In the genomic region with DNA sequence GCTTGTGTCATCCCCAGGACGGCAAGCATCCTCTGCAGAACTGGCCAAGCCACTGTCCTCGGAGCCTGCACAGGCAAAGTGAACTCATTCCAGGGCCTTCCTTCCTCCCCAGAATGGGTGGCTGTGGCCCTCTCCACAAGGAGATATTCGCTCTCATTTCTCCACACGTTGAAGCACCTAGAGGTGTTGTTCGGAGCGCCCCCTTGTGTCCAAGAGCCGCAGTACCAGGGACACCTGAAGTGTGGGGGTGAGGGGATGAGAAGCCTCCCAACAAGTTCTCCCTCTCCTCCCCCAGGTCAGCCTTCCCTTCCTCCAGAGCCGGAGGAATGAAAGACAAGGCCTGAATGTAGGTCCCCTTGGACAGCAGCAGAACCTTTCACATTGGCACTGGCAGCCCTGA, we compare ENCODE assay signal across 8 mouse cellular contexts.
DNase-seq lines count a peak whose midpoint lies in the region; ATAC-seq and TF ChIP-seq lines count a peak whose summit lies in the region.

No protein-coding gene starts in this region.

- DNase-seq in ES-CJ7 (ENCODE audit: low read depth, low spot score), result peak; percentile 75
- peak; percentile 84 for DNase-seq in adrenal gland, postnatal 10 days
- no peak for DNase-seq in heart, postnatal 0 days (ENCODE audit: low spot score)
- peak; percentile 57 to 61 for DNase-seq in layer of hippocampus, postnatal 14 days (ENCODE audit: low spot score in 2 of 2)
- DNase-seq in skeletal muscle tissue, adult 2 months (ENCODE audit: low read depth, low spot score), result peak; percentile 9
- peak; percentile 44 to 78 for DNase-seq in urinary bladder, postnatal 4 days (ENCODE audit: low spot score in 2 of 2)

- H3K4me2 ChIP-seq in heart, postnatal 0 days (ENCODE audit: low read depth, low read length), result no peak overlapping the region
- no peak overlapping the region for H3K4me2 ChIP-seq in midbrain, embryonic 12.5 days (replicated peaks)

- no peak for TF ChIP-seq POLR2A in embryonic fibroblast, embryonic 13.5 days (IDR thresholded peaks at IDR 0.05; ENCODE audit: low read depth, low read length)

- no peaks in the 10 kb centered on the region for H3K9me3 ChIP-seq in heart, postnatal 0 days (replicated peaks; ENCODE audit: control insufficient read depth, low read length)
- no peaks in the 10 kb centered on the region for H3K9me3 ChIP-seq in midbrain, embryonic 12.5 days

- WGBS in heart, postnatal 0 days, result 9% methylated on average over 8 of the region's 8 CpGs
- WGBS in midbrain, embryonic 12.5 days, result 6% methylated on average over 8 of the region's 8 CpGs

- H3K36me3 ChIP-seq in heart, postnatal 0 days (replicated peaks; ENCODE audit: control insufficient read depth, insufficient read depth, low read length), result no peaks in the 10 kb centered on the region
- no peaks in the 10 kb centered on the region for H3K36me3 ChIP-seq in midbrain, embryonic 12.5 days

- ATAC-seq in heart, postnatal 0 days (ENCODE audit: insufficient read depth, low read depth), result no peak; the same call in 1 of the 2 replicates
- ATAC-seq in midbrain, embryonic 12.5 days (ENCODE audit: low FRiP score, low read depth), result 0 out of 2 replicates have a peak, but pooled peaks have one; percentile 6

- TF ChIP-seq EP300 in heart, postnatal 0 days (IDR thresholded peaks at IDR 0.05; ENCODE audit: low read depth), result no peak

- H3K4me3 ChIP-seq in embryonic fibroblast, embryonic 13.5 days (ENCODE audit: insufficient read depth, low read length), result no peak overlapping the region
- no peak overlapping the region for H3K4me3 ChIP-seq in heart, postnatal 0 days (ENCODE audit: low read depth, low read length)
- no peak overlapping the region for H3K4me3 ChIP-seq in midbrain, embryonic 12.5 days

- peak; percentile 71 for TF ChIP-seq CTCF in embryonic fibroblast, embryonic 13.5 days (IDR thresholded peaks at IDR 0.05; ENCODE audit: borderline replicate concordance, insufficient read depth, low read length)
- TF ChIP-seq CTCF in heart, postnatal 0 days (IDR thresholded peaks at IDR 0.05; ENCODE audit: low read depth), result peak; percentile 72

- no peaks in the 10 kb centered on the region; the same call in 1 of the 2 replicates for H3K27me3 ChIP-seq in heart, postnatal 0 days (ENCODE audit: control insufficient read depth, insufficient read depth, low read length)
- H3K27me3 ChIP-seq in midbrain, embryonic 12.5 days, result peaks cover 30% of the 10 kb centered on the region; the same call in 1 of the 2 replicates

- H3K9ac ChIP-seq in heart, postnatal 0 days (replicated peaks; ENCODE audit: low read depth, low read length), result no peak overlapping the region
- H3K9ac ChIP-seq in midbrain, embryonic 12.5 days (replicated peaks), result no peak overlapping the region

- no peak overlapping the region for H3K27ac ChIP-seq in embryonic fibroblast, embryonic 13.5 days (ENCODE audit: insufficient read depth, low read length)
- H3K27ac ChIP-seq in heart, postnatal 0 days (ENCODE audit: low read depth), result no peak overlapping the region
- H3K27ac ChIP-seq in midbrain, embryonic 12.5 days (replicated peaks), result no peak overlapping the region

- H3K4me1 ChIP-seq in embryonic fibroblast, embryonic 13.5 days (ENCODE audit: control insufficient read depth, insufficient read depth, low read length), result no peaks in the 10 kb centered on the region
- peaks cover 19% of the 10 kb centered on the region for H3K4me1 ChIP-seq in heart, postnatal 0 days (ENCODE audit: control insufficient read depth, insufficient read depth)
- peaks cover 26% of the 10 kb centered on the region for H3K4me1 ChIP-seq in midbrain, embryonic 12.5 days
